Mouse (Mus musculus) stomach, embryonic 16.5 days (tissue): ENCODE results near the gene Slx. TPM values are rescaled to one million over a fixed set of nuclear protein-coding genes. Genes with fewer than 3 reads are reported as not detected.
"Not testable (repeated sequence)": the region's sequence is repeated elsewhere in the genome, so short reads cannot be mapped to it uniquely, and the experiment has no call there.

Experiments used
- ATAC-seq: fragments of 200-750 bp; cut with Nextera tagmentation; 2 replicates; pipeline ENCODE4 v1.8.0; 2017; ENCODE audit warnings: moderate number of reproducible peaks, moderate TSS enrichment; ENCODE audit not compliant: insufficient read depth, low FRiP score
- H3K27ac ChIP-seq: fragments of 300-500 bp; sonication (generic); 2 replicates; pipeline ENCODE4 v1.5.1; 2014; ENCODE audit warnings: low read length
- H3K27me3 ChIP-seq: fragments of 300-500 bp; sonication (generic); 2 replicates; pipeline ENCODE4 v1.6.1; 2014; ENCODE audit warnings: low read length, control low read depth, mixed read lengths; ENCODE audit not compliant: control insufficient read depth, insufficient read depth
- H3K36me3 ChIP-seq: fragments of 300-500 bp; sonication (generic); 2 replicates; pipeline ENCODE4 v1.6.1; 2014; ENCODE audit warnings: low read length; ENCODE audit not compliant: control insufficient read depth, insufficient read depth
- H3K4me1 ChIP-seq: fragments of 300-500 bp; sonication (generic); 2 replicates; pipeline ENCODE4 v1.6.1; 2014; ENCODE audit warnings: low read length, control low read depth, mixed read lengths; ENCODE audit not compliant: control insufficient read depth, insufficient read depth
- H3K4me2 ChIP-seq: fragments of 300-500 bp; sonication (generic); 2 replicates; pipeline ENCODE4 v1.6.1; 2014; ENCODE audit warnings: low read depth, low read length, mixed read lengths
- H3K4me3 ChIP-seq: fragments of 300-500 bp; sonication (generic); replicated peaks from 2 replicates; pipeline ENCODE4 v1.5.1; 2014; ENCODE audit warnings: mild to moderate bottlenecking, low read length
- H3K9ac ChIP-seq: fragments of 300-500 bp; sonication (generic); 2 replicates; pipeline ENCODE4 v1.6.1; 2014; ENCODE audit warnings: low read length
- H3K9me3 ChIP-seq: fragments of 300-500 bp; sonication (generic); replicated peaks from 2 replicates; pipeline ENCODE4 v1.6.1; 2016; ENCODE audit warnings: low read length, control low read depth; ENCODE audit not compliant: control insufficient read depth
- WGBS: fragments of 180-500 bp; shearing (Covaris S2); extraction: QIAGEN DNeasy Blood & Tissue Kit; methylation state at CpG from one replicate; pipeline ENCODE4 v1.1.7; 2014; 5-methylcytosine and 5-hydroxymethylcytosine counted together
- microRNA-seq: library from miRNA; unstranded; fragments of <30 nt; microRNA quantifications from one replicate; pipeline ENCODE4, GENCODE M21; 2016
- polyA plus RNA-seq: library from polyadenylated mRNA; unstranded; fragments of >200 nt; fragmentation: Nextera tagmentation; extraction: Ambion mirVana; gene quantifications from 2 replicates; pipeline ENCODE4 v1.2.1, GENCODE M21; 2015

Gene Slx
- polyA plus RNA-seq: not detected in 2 replicates

DNA sequence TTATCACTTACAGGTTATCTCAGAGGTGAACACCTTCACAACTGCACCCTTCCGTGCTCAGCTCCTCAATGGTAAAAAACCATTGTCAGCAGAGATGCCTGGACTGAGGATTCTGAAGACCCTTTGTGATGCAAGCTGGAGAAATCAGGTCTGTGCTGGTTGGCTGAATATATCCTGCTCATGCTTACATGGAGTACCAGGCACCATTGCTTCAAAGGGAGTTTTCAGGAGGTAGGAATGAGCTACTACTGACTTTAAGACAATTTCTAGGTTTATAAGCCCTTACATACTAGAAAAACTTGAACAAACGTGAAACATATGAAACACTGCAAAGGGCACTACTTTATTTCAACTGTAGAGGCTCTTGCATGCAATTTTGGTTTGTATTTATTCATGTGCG lies at the start of gene Slx:
Gene Slx (minus strand): TSS at position 101 of the 400 bp plus-strand sequence.
- not testable (repeated sequence) for H3K4me2 ChIP-seq, H3K36me3 ChIP-seq, H3K27ac ChIP-seq, H3K9ac ChIP-seq, H3K4me1 ChIP-seq, H3K9me3 ChIP-seq, H3K4me3 ChIP-seq, H3K27me3 ChIP-seq, ATAC-seq
- 71% methylated on average over 3 of the region's 3 CpGs for WGBS

Small RNAs within 50 kb of the gene (microRNA-seq; reads per million reads assigned to microRNA genes)
- not detected for gene Gm27341

Other genes starting within 250 kb of the Slx start
- gene Gm2030, start 235.5 kb downstream of the Slx start, polyA plus RNA-seq: not detected in 2 replicates
- not detected in 2 replicates for gene Gm14525, start 157.1 kb upstream of the Slx start, polyA plus RNA-seq